Mouse (Mus musculus) myocyte (in vitro differentiated cells): ENCODE data around the gene Cib4. TPM values are rescaled to one million over a fixed set of nuclear protein-coding genes. Genes with fewer than 3 reads are reported as not detected.

Source experiments
- H3K27me3 ChIP-seq: one replicate; pipeline ENCODE4 v1.6.1; 2011; ENCODE audit not compliant: control insufficient read depth, insufficient read depth, insufficient read length
- H3K36me3 ChIP-seq: one replicate; pipeline ENCODE4 v1.6.1; 2011; ENCODE audit not compliant: control insufficient read depth, insufficient read depth
- H3K4me2 ChIP-seq: one replicate; pipeline ENCODE4 v1.6.1; 2011; ENCODE audit warnings: low read depth, control low read depth
- H3K4me3 ChIP-seq: one replicate; pipeline ENCODE4 v1.5.1; 2011; ENCODE audit warnings: mild to moderate bottlenecking, control low read depth, moderate library complexity
- H3K79me2 ChIP-seq: one replicate; pipeline ENCODE4 v1.6.1; 2011; ENCODE audit not compliant: control insufficient read depth, insufficient read depth
- H3ac ChIP-seq: one replicate; pipeline ENCODE4 v1.6.1; 2011; ENCODE audit not compliant: control insufficient read depth, insufficient read length
- CEBPB ChIP-seq: IDR thresholded peaks from 2 replicates; pipeline ENCODE4 v1.6.1; 2011; ENCODE audit warnings: mild to moderate bottlenecking, moderate library complexity; ENCODE audit not compliant: poor library complexity, insufficient read depth, severe bottlenecking
- E2F4 ChIP-seq: IDR thresholded peaks from one replicate; pipeline ENCODE4 v1.6.1; 2011; ENCODE audit warnings: mild to moderate bottlenecking, control low read depth, moderate library complexity; ENCODE audit not compliant: insufficient read depth
- MAX ChIP-seq: IDR thresholded peaks from one replicate; pipeline ENCODE4 v1.6.1; 2011; ENCODE audit warnings: low read depth, mild to moderate bottlenecking, control low read depth
- MYOD1 ChIP-seq, 3 experiments: IDR thresholded peaks; one replicate each; pipeline ENCODE4 v1.6.1; 2011; ENCODE audit warnings: control low read depth in 2 of 3, low read depth in 2 of 3, mild to moderate bottlenecking in 2 of 3, moderate library complexity in 1 of 3; ENCODE audit not compliant: insufficient read length in 2 of 3, control insufficient read depth in 1 of 3
- MYOG ChIP-seq, 3 experiments: IDR thresholded peaks; one replicate each; pipeline ENCODE4 v1.6.1; 2011; ENCODE audit warnings: control low read depth in 2 of 3, low read depth in 2 of 3, mild to moderate bottlenecking in 2 of 3; ENCODE audit not compliant: insufficient read length in 2 of 3, control insufficient read depth in 1 of 3, insufficient read depth in 1 of 3
- POLR2A ChIP-seq: IDR thresholded peaks from one replicate; pipeline ENCODE4 v1.6.1; 2011; ENCODE audit warnings: low read depth, mild to moderate bottlenecking, control low read depth, moderate library complexity; ENCODE audit not compliant: insufficient read length
- POLR2AphosphoS2 ChIP-seq: IDR thresholded peaks from one replicate; pipeline ENCODE4 v1.6.1; 2011; ENCODE audit warnings: low read depth, control low read depth; ENCODE audit not compliant: insufficient read length
- REST ChIP-seq: IDR thresholded peaks from one replicate; pipeline ENCODE4 v1.6.1; 2011; ENCODE audit warnings: mild to moderate bottlenecking, control low read depth, moderate library complexity; ENCODE audit not compliant: insufficient read depth, insufficient read length
- SRF ChIP-seq: IDR thresholded peaks from one replicate; pipeline ENCODE4 v1.6.1; 2011; ENCODE audit warnings: low read depth; ENCODE audit not compliant: control insufficient read depth, insufficient read length
- TCF12 ChIP-seq: IDR thresholded peaks from one replicate; pipeline ENCODE4 v1.6.1; 2011; ENCODE audit warnings: mild to moderate bottlenecking, control low read depth; ENCODE audit not compliant: poor library complexity, insufficient read depth, severe bottlenecking
- TCF3 ChIP-seq: IDR thresholded peaks from one replicate; pipeline ENCODE4 v1.6.1; 2011; ENCODE audit warnings: low read depth, control low read depth; ENCODE audit not compliant: insufficient read length
- USF1 ChIP-seq: IDR thresholded peaks from one replicate; pipeline ENCODE4 v1.6.1; 2011; ENCODE audit warnings: low read depth, mild to moderate bottlenecking, control low read depth, moderate library complexity
- polyA plus RNA-seq: library from polyadenylated mRNA; unstranded; fragments of >200 nt; fragmentation: generic; extraction: Trizol; gene quantifications from one replicate; pipeline ENCODE4 v1.2.1, GENCODE M21; 2012; ENCODE audit warnings: missing spikeins

Cib4 gene
- polyA plus RNA-seq, 1 experiment = not detected

- Histone ChIP-seq H3K79me2 (no peaks in the 10 kb centered on the region), H3K4me2 (no peak overlapping the region), H3K36me3 (no peaks in the 10 kb centered on the region), H3ac (no peak overlapping the region), H3K4me3 (no peak overlapping the region), H3K27me3 (peaks cover 23% of the 10 kb centered on the region)
- TF ChIP-seq TCF3 (no peak), POLR2A (no peak), E2F4 (no peak), USF1 (no peak), POLR2AphosphoS2 (no peak), CEBPB (no peak), MAX (no peak), MYOD1 (IDR thresholded peaks at IDR 0.05; ENCODE audit: control insufficient read depth in 1 of 3, insufficient read length in 2 of 3, low read depth in 2 of 3) (no peak), REST (no peak), TCF12 (no peak), MYOG (IDR thresholded peaks at IDR 0.05; ENCODE audit: control insufficient read depth in 1 of 3, insufficient read depth in 1 of 3, insufficient read length in 2 of 3, low read depth in 2 of 3) (no peak), SRF (no peak)
Observed at GRCm38 (mm10) chr5:30490215-30490614, 55.4 kb downstream of the Cib4 start.

- H3K4me3 ChIP-seq = no peak overlapping the region
- no peak overlapping the region for H3ac ChIP-seq
- no peaks in the 10 kb centered on the region for H3K79me2 ChIP-seq
- H3K4me2 ChIP-seq = no peak overlapping the region
- TF ChIP-seq MYOD1 (IDR thresholded peaks at IDR 0.05; ENCODE audit: control insufficient read depth in 1 of 3, insufficient read length in 2 of 3, low read depth in 2 of 3) (no peak), MYOG (IDR thresholded peaks at IDR 0.05; ENCODE audit: control insufficient read depth in 1 of 3, insufficient read depth in 1 of 3, insufficient read length in 2 of 3, low read depth in 2 of 3) (no peak), MAX (no peak), POLR2A (no peak), TCF3 (no peak), POLR2AphosphoS2 (no peak), CEBPB (no peak), SRF (no peak), USF1 (no peak), TCF12 (no peak), REST (no peak)
- H3K36me3 ChIP-seq = no peaks in the 10 kb centered on the region
- H3K27me3 ChIP-seq = peaks cover 34% of the 10 kb centered on the region
Observed at GRCm38 (mm10) chr5:30485136-30485535, 60.5 kb downstream of the Cib4 start.

GRCm38 (mm10) chr5:30484591-30484990 is 61.0 kb downstream of the Cib4 start:
- Histone ChIP-seq H3K27me3 (peaks cover 38% of the 10 kb centered on the region), H3K79me2 (no peaks in the 10 kb centered on the region), H3K36me3 (no peaks in the 10 kb centered on the region), H3K4me3 (no peak overlapping the region), H3K4me2 (no peak overlapping the region), H3ac (no peak overlapping the region)
- TF ChIP-seq SRF = no peak
- TF ChIP-seq POLR2AphosphoS2 = no peak
- no peak for TF ChIP-seq POLR2A
- TF ChIP-seq MAX = no peak
- TF ChIP-seq USF1 = no peak
- TF ChIP-seq MYOD1 (IDR thresholded peaks at IDR 0.05; ENCODE audit: control insufficient read depth in 1 of 3, insufficient read length in 2 of 3, low read depth in 2 of 3) = no peak
- TF ChIP-seq TCF12 = no peak
- no peak for TF ChIP-seq MYOG (IDR thresholded peaks at IDR 0.05; ENCODE audit: control insufficient read depth in 1 of 3, insufficient read depth in 1 of 3, insufficient read length in 2 of 3, low read depth in 2 of 3)
- TF ChIP-seq TCF3 = no peak
- no peak for TF ChIP-seq E2F4

GRCm38 (mm10) chr5:30483533-30483932 is 62.1 kb downstream of the Cib4 start:
- Histone ChIP-seq H3K27me3 (peaks cover 38% of the 10 kb centered on the region), H3K4me2 (no peak overlapping the region), H3K36me3 (no peaks in the 10 kb centered on the region), H3K79me2 (no peaks in the 10 kb centered on the region), H3K4me3 (no peak overlapping the region), H3ac (no peak overlapping the region)
- TF ChIP-seq CEBPB (no peak), REST (no peak), MYOD1 (IDR thresholded peaks at IDR 0.05; ENCODE audit: control insufficient read depth in 1 of 3, insufficient read length in 2 of 3, low read depth in 2 of 3) (no peak), MAX (no peak), SRF (no peak), TCF3 (no peak), POLR2A (no peak), E2F4 (no peak), TCF12 (no peak), MYOG (IDR thresholded peaks at IDR 0.05; ENCODE audit: control insufficient read depth in 1 of 3, insufficient read depth in 1 of 3, insufficient read length in 2 of 3, low read depth in 2 of 3) (no peak), USF1 (no peak), POLR2AphosphoS2 (no peak)

GRCm38 (mm10) chr5:30482319-30482718 is 63.3 kb downstream of the Cib4 start:
- Histone ChIP-seq H3K4me2 (no peak overlapping the region), H3K4me3 (no peak overlapping the region), H3K79me2 (no peaks in the 10 kb centered on the region), H3K27me3 (peaks cover 38% of the 10 kb centered on the region), H3K36me3 (no peaks in the 10 kb centered on the region), H3ac (no peak overlapping the region)
- TF ChIP-seq MYOD1 (IDR thresholded peaks at IDR 0.05; ENCODE audit: control insufficient read depth in 1 of 3, insufficient read length in 2 of 3, low read depth in 2 of 3) (no peak), MAX (no peak), USF1 (no peak), SRF (no peak), CEBPB (no peak), POLR2A (no peak), TCF3 (no peak), POLR2AphosphoS2 (no peak), MYOG (IDR thresholded peaks at IDR 0.05; ENCODE audit: control insufficient read depth in 1 of 3, insufficient read depth in 1 of 3, insufficient read length in 2 of 3, low read depth in 2 of 3) (no peak), REST (no peak), TCF12 (no peak), E2F4 (no peak)
